Mouse (Mus musculus): ENCODE data around the gene Aff1.

Aff1 gene

GRCm38 (mm10) chr5:103749465-103750285, 57.5 kb downstream of the Aff1 start:
- DNase-seq (ENCODE audit: low spot score): no peak

- peak; percentile 70 for DNase-seq (ENCODE audit: low spot score)
Observed at GRCm38 (mm10) chr5:103752665-103753510, 60.7 kb downstream of the Aff1 start.

- DNase-seq (ENCODE audit: low spot score): peak; percentile 89
Observed at GRCm38 (mm10) chr5:103753511-103754329, 61.5 kb downstream of the Aff1 start.

DNA sequence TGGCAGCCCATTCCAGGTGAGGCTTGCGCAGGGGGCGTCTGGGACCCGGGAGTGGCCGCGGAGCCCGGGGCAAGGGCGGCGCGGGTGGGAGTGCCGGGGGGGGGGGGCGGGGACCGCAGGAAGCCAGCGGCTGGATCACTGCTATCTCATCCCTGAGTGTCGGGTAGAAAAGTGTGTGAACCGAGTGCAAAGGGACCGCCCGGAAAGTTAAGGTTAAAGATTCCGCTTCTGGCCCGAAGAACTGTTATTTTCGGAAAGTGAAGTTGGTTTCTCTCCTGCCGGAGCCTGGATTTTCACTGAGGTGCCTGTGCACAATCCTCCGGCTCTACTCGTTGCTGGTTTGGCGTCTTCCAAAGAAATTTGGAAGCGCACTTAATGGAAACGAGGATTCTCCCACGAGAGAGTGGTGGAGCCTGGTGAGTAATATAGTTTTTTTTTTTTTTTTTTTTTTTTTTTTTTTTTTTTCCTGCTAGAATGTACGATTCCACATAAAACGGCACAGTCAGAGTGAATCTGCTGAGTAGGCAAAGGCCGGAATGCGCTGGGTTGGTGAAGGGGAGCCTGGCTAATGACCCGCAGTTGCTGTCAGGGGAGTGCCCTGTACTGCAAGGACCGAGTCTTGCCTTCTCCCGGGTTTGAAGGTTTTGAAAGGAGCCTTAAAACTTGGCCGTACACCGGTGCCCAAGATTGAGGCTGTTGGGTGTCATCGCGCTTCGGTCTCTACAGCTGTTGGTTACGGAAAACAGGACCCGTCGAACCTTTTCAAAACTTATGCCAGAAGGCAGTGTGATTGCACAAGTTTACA, 62.4 kb downstream of the Aff1 start:
- DNase-seq (ENCODE audit: low spot score): peak; percentile 49

- no peak for DNase-seq (ENCODE audit: low spot score)
Observed at GRCm38 (mm10) chr5:103755135-103755487, 62.9 kb downstream of the Aff1 start.

GRCm38 (mm10) chr5:103756231-103756714, 64.1 kb downstream of the Aff1 start:
- DNase-seq (ENCODE audit: low spot score): peak; percentile 57

DNA sequence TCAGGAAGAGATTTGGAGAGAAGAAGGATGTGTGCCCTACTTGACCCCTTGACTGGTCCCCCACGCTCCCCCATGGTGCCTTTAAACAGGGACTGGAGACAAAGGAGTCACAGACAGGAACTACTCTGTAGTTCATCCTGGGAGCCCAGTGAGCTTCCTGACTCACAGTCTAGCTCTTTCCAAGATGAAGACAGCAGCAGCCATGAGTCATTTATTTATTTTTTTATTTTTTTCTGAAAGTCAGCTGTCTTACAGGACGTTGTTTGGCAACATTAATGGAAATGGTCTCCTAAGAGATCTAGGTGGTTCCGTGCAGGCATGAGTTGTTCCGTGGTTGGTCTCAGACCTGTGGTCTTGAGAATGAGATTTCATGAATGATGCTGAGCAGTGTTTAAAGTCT, 66.3 kb downstream of the Aff1 start:
- no peak for DNase-seq (ENCODE audit: low spot score)

- DNase-seq (ENCODE audit: low spot score): no peak
Observed at GRCm38 (mm10) chr5:103759489-103760424, 67.6 kb downstream of the Aff1 start.

- DNase-seq (ENCODE audit: low spot score): peak; percentile 84
Observed at GRCm38 (mm10) chr5:103760425-103761131, 68.4 kb downstream of the Aff1 start.

GRCm38 (mm10) chr5:103761754-103762153, 69.6 kb downstream of the Aff1 start:
- no peak for DNase-seq (ENCODE audit: low spot score)

- no peak for DNase-seq (ENCODE audit: low spot score)
Observed at GRCm38 (mm10) chr5:103762850-103763254, 70.7 kb downstream of the Aff1 start.

DNA sequence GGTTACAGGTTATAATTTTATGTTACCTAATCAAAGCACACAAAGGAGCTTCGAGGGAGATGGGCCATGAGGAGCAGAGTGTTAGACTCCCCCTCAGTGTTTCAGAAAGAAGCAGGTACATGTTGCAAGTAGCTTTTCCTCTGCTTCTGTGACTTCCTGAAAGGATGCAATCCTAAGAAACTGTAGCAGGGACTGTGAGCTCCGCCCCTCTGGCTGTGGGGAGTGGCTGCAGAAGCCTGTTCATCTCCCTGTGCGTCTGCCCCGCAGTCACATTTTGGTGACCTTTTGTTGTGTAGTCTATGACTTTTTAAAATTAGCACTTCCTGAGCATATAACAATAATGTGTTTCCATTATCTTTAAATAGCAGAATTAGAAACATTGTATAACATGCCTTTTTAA, 73.2 kb downstream of the Aff1 start:
- no peak for DNase-seq (ENCODE audit: low spot score)

DNA sequence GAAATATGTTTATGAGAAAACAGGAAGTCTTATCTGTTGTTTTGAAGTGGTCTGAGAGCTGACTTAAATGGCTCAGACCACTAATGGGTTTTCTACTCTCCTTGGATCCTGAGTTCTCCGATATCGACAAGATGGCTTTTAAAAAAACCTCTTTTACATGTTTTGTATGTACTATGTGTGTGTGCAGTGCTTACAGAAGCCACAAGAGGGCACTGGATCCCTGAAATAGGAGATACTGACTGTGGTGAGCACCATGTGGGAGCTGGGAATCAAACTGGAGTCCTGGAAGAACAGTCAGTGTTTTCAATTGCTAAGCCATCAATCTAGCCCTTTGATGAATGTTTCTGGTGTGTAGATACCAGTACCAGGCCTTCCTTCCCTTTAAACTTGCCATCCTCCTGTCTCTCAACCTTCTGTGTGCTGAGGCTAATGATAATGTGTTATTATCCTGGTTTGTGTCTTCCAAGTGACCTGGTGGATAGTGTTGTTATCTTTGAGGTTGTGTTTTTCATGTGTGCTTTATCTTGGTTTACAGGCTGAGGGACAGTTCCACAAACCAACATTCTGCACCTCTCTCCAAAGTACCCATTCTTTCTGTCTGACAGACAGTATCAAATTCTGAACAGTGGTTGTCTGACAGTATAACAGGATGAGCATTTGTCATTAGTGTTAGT, 73.7 kb downstream of the Aff1 start:
- DNase-seq (ENCODE audit: low spot score): no peak

GRCm38 (mm10) chr5:103766432-103766815, 74.2 kb downstream of the Aff1 start:
- DNase-seq (ENCODE audit: low spot score): no peak

- DNase-seq (ENCODE audit: low spot score): no peak
Observed at GRCm38 (mm10) chr5:103768961-103769360, 76.8 kb downstream of the Aff1 start.

GRCm38 (mm10) chr5:103769701-103770100, 77.5 kb downstream of the Aff1 start:
- no peak for DNase-seq (ENCODE audit: low spot score)

DNA sequence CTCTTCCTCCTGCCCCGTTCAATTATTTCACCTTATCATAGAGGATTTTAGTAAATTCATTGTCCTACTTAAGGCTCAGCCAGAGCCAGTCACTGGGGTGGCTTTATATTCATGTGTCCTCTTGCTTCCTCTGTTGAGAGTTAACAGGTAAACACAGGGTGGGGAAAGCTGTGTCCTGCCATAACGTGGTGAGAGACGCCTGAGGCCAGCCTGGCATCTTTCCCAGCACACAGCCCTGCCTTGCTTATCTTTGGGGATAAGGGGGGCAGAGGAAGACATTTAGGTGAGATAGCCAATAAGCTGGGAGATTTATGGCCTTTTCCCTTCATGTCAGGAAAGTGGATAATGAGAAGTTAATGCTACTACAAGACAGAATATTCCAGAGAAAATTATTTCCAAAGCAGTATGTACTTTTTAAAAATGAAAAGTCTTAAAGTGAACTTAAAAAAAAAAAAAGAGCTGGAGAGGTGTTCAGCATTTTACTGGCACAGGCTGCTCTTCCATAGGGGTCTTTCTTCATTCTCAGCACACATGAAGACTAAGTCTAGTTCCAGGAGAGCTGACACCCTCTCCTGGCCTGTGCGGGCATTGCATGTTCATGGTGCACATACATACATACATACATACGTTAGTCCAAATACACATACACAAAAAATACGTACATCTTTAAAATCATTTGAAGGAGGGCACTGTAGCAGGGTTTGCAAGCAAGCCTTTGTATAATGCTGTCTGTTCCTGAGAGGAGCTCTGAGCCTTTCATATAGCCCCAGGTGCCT, 78.5 kb downstream of the Aff1 start:
- no peak for DNase-seq (ENCODE audit: low spot score)

DNA sequence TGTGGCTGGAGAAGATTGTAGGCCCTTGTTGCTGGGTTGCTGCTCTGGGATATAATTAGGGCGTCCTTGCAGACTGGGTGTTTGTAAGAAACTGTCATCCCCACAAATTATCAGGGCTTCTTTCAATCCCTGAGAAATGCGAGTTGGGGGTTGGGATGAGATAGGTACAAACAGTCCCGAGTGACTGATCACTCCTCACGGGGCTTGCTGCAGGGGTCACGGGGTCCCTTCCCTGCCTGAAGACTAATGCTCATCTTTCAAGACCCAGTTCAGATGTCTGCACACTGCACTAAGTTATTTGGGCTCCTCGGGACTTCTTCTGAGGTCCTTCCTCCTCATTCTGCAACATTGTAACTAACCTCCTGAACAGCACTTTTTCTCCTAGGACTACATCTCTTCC, 79.2 kb downstream of the Aff1 start:
- no peak for DNase-seq (ENCODE audit: low spot score)
